Mouse (Mus musculus): ENCODE results near the gene Cenpm. TPM values are rescaled to one million over a fixed set of nuclear protein-coding genes. Genes with fewer than 3 reads are reported as not detected.

The Cenpm gene
- polyA plus RNA-seq, 1 experiment from 2014 or later: 82.5 TPM

DNA sequence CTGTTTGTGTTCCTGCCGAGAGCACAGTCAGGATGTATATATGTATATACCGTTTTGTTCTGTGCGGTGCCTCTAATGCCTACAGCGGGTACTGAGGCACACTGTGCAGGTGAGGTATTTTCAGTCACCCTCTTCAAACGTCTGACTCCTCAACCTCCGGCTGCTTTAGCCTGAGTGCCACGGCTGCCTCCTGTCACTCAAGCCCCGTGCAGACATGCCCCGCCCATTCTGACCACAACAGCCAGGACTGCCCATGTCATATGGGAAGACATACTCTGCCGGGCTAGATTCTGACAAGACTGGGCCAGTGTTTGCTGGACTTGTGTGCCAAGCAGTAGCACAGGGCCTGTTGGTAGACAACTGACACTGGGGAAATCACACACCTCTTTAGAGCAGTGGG is 8.9 kb downstream of the Cenpm start:
- peaks cover 40% of the 10 kb centered on the region for H3K36me3 ChIP-seq (replicated peaks)
- H3K4me3 ChIP-seq: no peak overlapping the region
- H3K9me3 ChIP-seq: no peaks in the 10 kb centered on the region
- WGBS: 71% methylated on average over 10 of the region's 10 CpGs
- no peak for DNase-seq (ENCODE audit: low spot score)
- H3K27me3 ChIP-seq (replicated peaks; ENCODE audit: low read depth, poor library complexity, severe bottlenecking): no peaks in the 10 kb centered on the region
- no peak overlapping the region for H3K27ac ChIP-seq (replicated peaks)
- peaks cover 17% of the 10 kb centered on the region for H3K4me1 ChIP-seq

- Histone ChIP-seq H3K36me3 (replicated peaks) (peaks cover 18% of the 10 kb centered on the region), H3K9me3 (no peaks in the 10 kb centered on the region), H3K27me3 (replicated peaks; ENCODE audit: low read depth, poor library complexity, severe bottlenecking) (no peaks in the 10 kb centered on the region), H3K4me1 (peaks cover 33% of the 10 kb centered on the region), H3K4me3 (no peak overlapping the region), H3K27ac (replicated peaks) (no peak overlapping the region)
- 74% methylated on average over 4 of the region's 4 CpGs for WGBS
- no peak for DNase-seq (ENCODE audit: low spot score)
Measured at GRCm38 (mm10) chr15:82232651-82233050, 11.9 kb downstream of the Cenpm start.

GRCm38 (mm10) chr15:82231591-82232378 is 12.8 kb downstream of the Cenpm start:
- Histone ChIP-seq H3K4me1 (peaks cover 33% of the 10 kb centered on the region), H3K4me3 (no peak overlapping the region), H3K9me3 (no peaks in the 10 kb centered on the region), H3K27me3 (replicated peaks; ENCODE audit: low read depth, poor library complexity, severe bottlenecking) (no peaks in the 10 kb centered on the region), H3K27ac (replicated peaks) (no peak overlapping the region), H3K36me3 (replicated peaks) (peaks cover 18% of the 10 kb centered on the region)
- 68% methylated on average over 11 of the region's 11 CpGs for WGBS
- no peak for DNase-seq (ENCODE audit: low spot score)

GRCm38 (mm10) chr15:82231100-82231499 is 13.4 kb downstream of the Cenpm start:
- no peak for DNase-seq (ENCODE audit: low spot score)
- Histone ChIP-seq H3K9me3 (no peaks in the 10 kb centered on the region), H3K4me1 (peaks cover 30% of the 10 kb centered on the region), H3K27ac (replicated peaks) (no peak overlapping the region), H3K27me3 (replicated peaks; ENCODE audit: low read depth, poor library complexity, severe bottlenecking) (peaks cover 6% of the 10 kb centered on the region), H3K4me3 (no peak overlapping the region), H3K36me3 (replicated peaks) (peaks cover 18% of the 10 kb centered on the region)
- WGBS: 77% methylated on average over 4 of the region's 4 CpGs

- peak overlapping the region; percentile 8 for H3K27ac ChIP-seq (replicated peaks)
- 62% methylated on average over 6 of the region's 6 CpGs for WGBS
- H3K9me3 ChIP-seq: no peaks in the 10 kb centered on the region
- no peak for DNase-seq (ENCODE audit: low spot score)
- H3K27me3 ChIP-seq (replicated peaks; ENCODE audit: low read depth, poor library complexity, severe bottlenecking): peaks cover 16% of the 10 kb centered on the region
- H3K36me3 ChIP-seq (replicated peaks): peaks cover 18% of the 10 kb centered on the region
- H3K4me3 ChIP-seq: no peak overlapping the region
- peaks cover 29% of the 10 kb centered on the region for H3K4me1 ChIP-seq
Measured at GRCm38 (mm10) chr15:82230098-82230611, 14.4 kb downstream of the Cenpm start.

DNA sequence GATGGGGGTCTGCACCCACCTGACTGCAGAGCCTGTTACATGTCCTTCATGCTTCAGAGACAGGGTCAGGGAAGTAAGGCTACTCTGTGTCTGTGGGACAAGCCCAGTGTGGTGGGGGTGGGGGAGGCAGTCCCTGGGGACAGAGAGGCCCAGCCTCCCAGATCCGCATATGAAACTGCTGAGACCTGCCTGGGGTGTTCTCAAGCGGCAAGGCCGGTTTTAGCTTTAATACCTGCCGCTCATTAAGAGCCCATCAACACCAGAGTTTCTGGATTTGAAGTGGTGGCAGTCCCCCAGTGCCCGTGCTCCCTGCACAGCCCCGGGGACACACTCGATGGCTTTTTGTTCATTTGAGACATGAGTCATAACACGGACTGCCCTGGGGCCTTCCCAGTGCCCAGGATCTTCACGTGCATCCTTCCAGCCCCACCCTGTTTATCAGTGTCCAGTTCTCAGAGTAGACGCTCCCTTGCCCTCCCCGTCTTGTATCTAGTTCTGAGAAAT is 15.0 kb downstream of the Cenpm start:
- Histone ChIP-seq H3K27me3 (replicated peaks; ENCODE audit: low read depth, poor library complexity, severe bottlenecking) (peaks cover 21% of the 10 kb centered on the region), H3K27ac (replicated peaks) (peak overlapping the region; percentile 8), H3K36me3 (replicated peaks) (peaks cover 14% of the 10 kb centered on the region), H3K9me3 (no peaks in the 10 kb centered on the region), H3K4me3 (no peak overlapping the region), H3K4me1 (peaks cover 32% of the 10 kb centered on the region)
- WGBS: 43% methylated on average over 11 of the region's 11 CpGs
- DNase-seq (ENCODE audit: low spot score): peak; percentile 30

GRCm38 (mm10) chr15:82225769-82226168 is 18.8 kb downstream of the Cenpm start:
- no peaks in the 10 kb centered on the region for H3K36me3 ChIP-seq (replicated peaks)
- H3K9me3 ChIP-seq: no peaks in the 10 kb centered on the region
- 87% methylated on average over 5 of the region's 5 CpGs for WGBS
- no peak overlapping the region for H3K4me3 ChIP-seq
- DNase-seq (ENCODE audit: low spot score): no peak
- H3K27me3 ChIP-seq (replicated peaks; ENCODE audit: low read depth, poor library complexity, severe bottlenecking): peaks cover 57% of the 10 kb centered on the region
- no peak overlapping the region for H3K27ac ChIP-seq (replicated peaks)
- peaks cover 47% of the 10 kb centered on the region for H3K4me1 ChIP-seq

DNA sequence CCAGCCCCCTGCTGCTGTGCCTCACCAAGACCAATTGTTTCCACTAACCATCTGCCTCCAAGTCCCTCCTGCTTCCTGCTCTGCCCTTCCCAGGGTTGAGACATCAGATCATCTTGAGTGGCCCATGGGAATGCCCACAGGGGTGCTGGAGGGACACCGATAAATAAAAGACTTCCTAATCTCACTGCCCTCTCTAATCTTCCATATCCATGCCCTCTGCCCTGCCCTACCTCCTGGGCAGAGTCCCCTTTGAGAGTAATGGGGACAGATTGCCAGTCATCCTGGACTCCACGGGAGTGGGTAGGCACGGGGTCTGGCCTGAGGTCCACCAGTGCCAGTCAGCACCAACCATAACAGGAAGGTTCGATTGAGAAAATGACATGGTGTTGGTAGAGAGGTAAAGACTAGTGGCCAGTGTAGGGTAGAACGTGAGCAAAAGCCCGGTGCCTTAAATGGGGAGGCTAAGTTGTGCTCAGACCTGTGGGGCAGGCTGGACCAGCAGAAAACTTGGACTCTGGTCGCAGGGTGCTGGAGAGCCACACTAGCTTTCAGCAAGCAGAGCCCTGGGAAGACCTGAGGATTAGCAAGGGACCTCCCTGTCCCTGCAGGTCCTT is 19.8 kb downstream of the Cenpm start:
- H3K27ac ChIP-seq (replicated peaks): 0 out of 2 replicates have a peak overlapping the region, but pooled peaks have one; percentile 24
- peak overlapping the region; percentile 54 for H3K4me3 ChIP-seq
- peaks cover 64% of the 10 kb centered on the region for H3K27me3 ChIP-seq (replicated peaks; ENCODE audit: low read depth, poor library complexity, severe bottlenecking)
- H3K9me3 ChIP-seq: no peaks in the 10 kb centered on the region
- 30% methylated on average over 7 of the region's 7 CpGs for WGBS
- no peak for DNase-seq (ENCODE audit: low spot score)
- H3K36me3 ChIP-seq (replicated peaks): no peaks in the 10 kb centered on the region
- peaks cover 43% of the 10 kb centered on the region for H3K4me1 ChIP-seq

DNA sequence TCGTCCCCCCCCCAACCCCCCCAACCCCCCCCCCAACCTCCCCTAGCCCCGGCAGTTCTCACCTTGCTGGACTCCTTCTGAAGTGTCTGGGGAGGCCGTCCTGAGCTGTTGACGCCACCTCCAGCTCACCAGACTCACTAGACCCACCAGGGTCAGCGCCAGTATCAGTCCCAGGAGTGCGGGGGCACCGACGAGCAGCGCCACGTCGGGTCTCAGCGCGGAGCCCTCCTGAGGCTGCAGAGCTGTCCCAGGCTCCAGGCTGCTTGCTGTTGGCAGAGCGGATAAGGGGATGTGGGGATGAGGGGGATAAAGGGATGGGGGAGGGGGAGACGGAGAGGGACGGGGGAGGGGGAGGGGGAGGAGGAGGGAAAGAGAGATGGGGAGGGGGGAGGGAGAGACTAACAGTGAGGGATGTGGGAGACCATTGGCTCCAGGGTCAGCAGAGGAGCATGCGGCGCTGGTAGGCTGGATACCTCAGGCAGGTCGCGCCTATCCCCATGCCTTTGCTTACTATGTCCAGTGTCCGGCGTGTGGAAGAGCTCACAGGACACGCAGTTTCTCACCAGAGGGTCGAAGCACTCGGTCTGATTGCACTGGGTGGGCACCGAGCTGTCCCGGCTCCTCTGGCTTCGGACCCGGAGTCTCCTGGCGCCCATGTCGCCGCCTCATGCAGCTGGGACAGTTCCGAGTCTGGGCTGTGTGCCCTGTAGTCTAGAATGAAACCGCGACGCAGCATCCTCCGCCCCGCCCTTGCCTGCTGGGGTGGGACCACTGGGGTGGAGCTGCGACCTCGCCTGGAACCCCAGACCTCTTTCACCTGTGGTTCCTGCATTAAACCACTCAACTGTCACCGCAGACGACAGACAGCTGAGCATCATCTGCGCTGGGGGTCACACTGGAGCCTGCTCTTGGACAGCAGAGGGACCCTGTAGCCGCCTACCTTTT is 20.6 kb downstream of the Cenpm start, which contains the start of gene Tnfrsf13c:
Tnfrsf13c (minus strand) TSS at position 713 of the 945 bp plus-strand sequence.
- H3K4me3 ChIP-seq: peak within 1 kb of the TSS; percentile 54
- no peaks in the 10 kb centered on the region for H3K9me3 ChIP-seq
- DNase-seq (ENCODE audit: low spot score): peak; percentile 43
- no peaks in the 10 kb centered on the region for H3K36me3 ChIP-seq (replicated peaks)
- H3K27ac ChIP-seq (replicated peaks): peak within 1 kb of the TSS; percentile 25; the same call in 1 of the 2 replicates
- 1% methylated on average over 44 of the region's 44 CpGs for WGBS
- peaks cover 67% of the 10 kb centered on the region for H3K27me3 ChIP-seq (replicated peaks; ENCODE audit: low read depth, poor library complexity, severe bottlenecking)
- peaks cover 39% of the 10 kb centered on the region for H3K4me1 ChIP-seq

- DNase-seq (ENCODE audit: low spot score): no peak
- Histone ChIP-seq H3K4me3 (peak overlapping the region; percentile 54), H3K9me3 (no peaks in the 10 kb centered on the region), H3K4me1 (peaks cover 42% of the 10 kb centered on the region), H3K27me3 (replicated peaks; ENCODE audit: low read depth, poor library complexity, severe bottlenecking) (peaks cover 74% of the 10 kb centered on the region), H3K36me3 (replicated peaks) (no peaks in the 10 kb centered on the region), H3K27ac (replicated peaks) (no peak overlapping the region)
- WGBS: 45% methylated on average over 7 of the region's 7 CpGs
Measured at GRCm38 (mm10) chr15:82223251-82223650, 21.3 kb downstream of the Cenpm start.

DNA sequence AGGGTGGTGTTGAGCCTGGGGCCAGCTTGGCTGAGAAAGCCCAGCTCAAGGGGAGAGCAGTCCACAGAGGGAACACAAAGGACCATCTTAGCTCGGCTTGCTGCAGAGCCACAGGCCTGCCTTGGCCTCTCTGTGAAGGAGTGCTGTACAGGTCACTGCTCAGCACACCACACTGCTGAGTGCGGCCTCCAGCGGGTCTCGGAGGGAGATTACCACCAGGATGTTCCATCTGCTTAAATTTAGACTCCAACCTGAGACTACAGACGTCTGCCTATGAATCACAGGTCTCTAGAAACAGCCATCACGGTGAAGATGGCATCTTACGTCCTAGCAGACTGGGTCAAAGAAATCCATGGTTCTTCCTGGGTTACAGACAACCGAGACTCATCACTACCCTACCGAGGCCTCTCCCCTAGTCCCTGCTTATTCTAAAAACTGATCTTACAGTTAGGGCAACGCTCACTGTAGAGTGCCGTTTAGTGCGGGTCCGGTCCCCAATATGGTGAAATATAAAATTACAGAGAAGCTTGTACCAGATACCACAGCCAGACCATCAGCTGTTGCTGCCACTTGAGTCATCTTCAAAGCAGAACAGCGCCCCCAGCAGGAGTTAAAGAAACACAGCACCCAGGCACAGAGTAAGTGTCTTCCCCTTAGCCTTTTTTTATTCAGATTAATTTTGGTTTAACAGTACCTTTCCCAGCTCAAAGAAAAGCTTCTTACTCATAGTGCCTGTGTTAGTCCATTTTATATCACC is 23.3 kb downstream of the Cenpm start:
- H3K4me3 ChIP-seq: no peak overlapping the region
- H3K9me3 ChIP-seq: no peaks in the 10 kb centered on the region
- H3K36me3 ChIP-seq (replicated peaks): no peaks in the 10 kb centered on the region
- H3K4me1 ChIP-seq: peaks cover 57% of the 10 kb centered on the region
- WGBS: 51% methylated on average over 14 of the region's 14 CpGs
- no peak overlapping the region for H3K27ac ChIP-seq (replicated peaks)
- peak; percentile 11 for DNase-seq (ENCODE audit: low spot score)
- peaks cover 87% of the 10 kb centered on the region for H3K27me3 ChIP-seq (replicated peaks; ENCODE audit: low read depth, poor library complexity, severe bottlenecking)
